Mouse (Mus musculus): ENCODE measurements around the gene Usp17lc.
"Not testable (repeated sequence)": the region's sequence is repeated elsewhere in the genome, so short reads cannot be mapped to it uniquely, and the experiment has no call there.

DNA sequence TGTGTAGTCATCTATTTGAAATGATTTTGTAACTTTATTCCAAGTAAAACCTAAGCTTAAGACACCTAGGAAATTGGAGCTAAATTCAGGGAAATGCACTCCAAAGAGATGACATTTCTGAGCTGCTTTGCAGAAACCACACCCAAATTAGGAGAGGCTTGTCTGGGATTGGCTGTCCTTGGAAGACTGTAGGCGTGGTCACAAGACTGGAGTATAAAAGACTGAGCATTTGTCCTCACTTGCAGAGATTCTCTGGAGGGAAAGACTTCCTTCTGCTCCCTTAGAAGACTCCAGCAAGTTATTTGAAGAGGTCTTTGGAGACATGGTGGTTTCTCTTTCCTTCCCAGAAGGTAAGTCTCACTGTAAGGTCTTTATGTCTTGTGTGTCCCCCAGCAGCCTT, at the start of gene Usp17lc:
- not testable (repeated sequence) for TF ChIP-seq POLR2A (IDR thresholded peaks at IDR 0.05; ENCODE audit: control insufficient read depth, low read depth, low read length); CTCF (IDR thresholded peaks at IDR 0.05; ENCODE audit: control insufficient read depth, insufficient read depth, insufficient replicate concordance, low read depth, low read length)
